Mouse (Mus musculus): ENCODE data around the gene Krt80. TPM values are rescaled to one million over a fixed set of nuclear protein-coding genes. Genes with fewer than 3 reads are reported as not detected.

Krt80 gene
- polyA plus RNA-seq, 1 experiment: 15.6 TPM

DNA sequence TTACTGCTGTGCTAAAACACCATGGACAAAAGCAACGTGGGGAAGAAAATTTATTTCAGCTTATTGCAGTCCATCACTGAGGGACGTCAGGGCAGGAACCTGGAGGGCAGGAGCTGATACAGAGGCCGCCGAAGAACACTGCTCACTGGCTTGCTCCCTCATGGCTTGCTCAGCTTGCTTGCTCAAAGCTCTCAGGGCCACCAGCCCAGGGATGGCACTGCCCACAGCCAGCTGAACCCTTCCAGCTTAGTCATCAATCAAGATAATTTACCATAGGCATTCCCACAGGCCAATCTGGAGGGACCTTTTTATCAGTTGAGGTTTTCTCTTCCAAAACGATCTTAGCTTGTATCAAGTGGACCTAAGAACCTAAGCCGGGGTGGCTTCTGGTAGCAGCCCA, 58.0 kb downstream of the Krt80 start:
- Histone ChIP-seq H3K4me3 (ENCODE audit: insufficient read depth, low read length) (no peak overlapping the region), H3K4me1 (ENCODE audit: control insufficient read depth, insufficient read depth, low read length) (peaks cover 27% of the 10 kb centered on the region), H3K27ac (ENCODE audit: insufficient read depth, low read depth, low read length) (no peak overlapping the region)
- TF ChIP-seq POLR2A (IDR thresholded peaks at IDR 0.05; ENCODE audit: borderline replicate concordance, low read depth, low read length) (no peak), CTCF (IDR thresholded peaks at IDR 0.05; ENCODE audit: low read depth, low read length) (no peak)

DNA sequence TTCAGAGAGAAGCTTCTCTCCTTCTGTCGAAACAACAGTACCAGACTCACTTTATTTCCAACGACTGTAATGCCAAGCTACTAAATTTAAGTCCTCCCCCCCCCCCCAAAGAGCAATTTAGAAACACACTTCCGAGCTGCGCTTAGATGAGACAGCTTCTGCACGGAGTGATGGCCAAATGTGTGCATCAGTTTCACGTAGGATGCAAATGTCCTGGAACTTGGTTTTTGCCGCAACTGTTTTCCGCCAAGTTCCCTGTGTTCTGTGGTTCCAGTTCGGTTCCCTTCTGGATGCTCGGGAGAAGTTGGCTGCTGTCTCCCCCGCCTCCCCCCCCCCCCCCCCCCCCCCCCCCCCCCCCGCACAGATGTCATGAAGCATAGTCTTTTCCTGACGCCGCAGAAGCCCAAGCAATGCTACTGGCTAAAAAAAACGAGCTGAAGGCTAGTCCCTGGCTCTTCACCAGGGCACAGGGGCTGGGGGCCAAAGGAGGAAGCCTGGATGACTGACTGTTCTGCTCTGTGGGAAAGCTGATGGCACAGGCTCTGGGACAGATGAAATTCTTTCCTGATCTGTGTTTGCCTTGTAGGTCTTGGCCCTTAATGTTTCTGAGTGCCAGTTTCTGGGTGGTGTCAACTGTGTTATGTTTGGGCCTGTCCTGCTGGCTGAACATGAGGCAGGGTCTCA, 58.7 kb downstream of the Krt80 start:
- TF ChIP-seq CTCF (IDR thresholded peaks at IDR 0.05; ENCODE audit: low read depth, low read length) (no peak), POLR2A (IDR thresholded peaks at IDR 0.05; ENCODE audit: borderline replicate concordance, low read depth, low read length) (no peak)
- no peak overlapping the region for H3K4me3 ChIP-seq (ENCODE audit: insufficient read depth, low read length)
- H3K27ac ChIP-seq (ENCODE audit: insufficient read depth, low read depth, low read length): no peak overlapping the region
- H3K4me1 ChIP-seq (ENCODE audit: control insufficient read depth, insufficient read depth, low read length): peaks cover 20% of the 10 kb centered on the region

DNA sequence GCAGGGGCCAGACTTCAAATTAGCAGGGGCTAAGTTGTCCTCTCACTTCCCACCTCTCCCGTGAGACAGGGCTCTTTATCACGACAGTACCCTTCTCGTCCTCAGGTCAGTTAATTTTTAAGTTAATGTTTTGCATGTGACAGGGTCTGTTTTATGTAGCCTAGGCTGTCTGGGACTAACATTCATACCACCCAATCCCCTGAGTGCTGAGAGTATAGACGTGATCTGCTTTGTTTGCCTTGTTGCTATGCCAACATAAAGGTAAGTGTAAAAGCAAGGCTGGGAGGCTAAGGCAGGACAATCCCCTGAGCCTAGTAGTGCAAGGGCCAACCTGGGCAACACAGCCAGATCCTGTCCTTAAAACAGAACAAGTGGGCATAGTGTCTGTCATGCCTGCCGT, 60.5 kb downstream of the Krt80 start:
- no peak overlapping the region for H3K4me3 ChIP-seq (ENCODE audit: insufficient read depth, low read length)
- H3K27ac ChIP-seq (ENCODE audit: insufficient read depth, low read depth, low read length): peak overlapping the region; percentile 24
- peaks cover 19% of the 10 kb centered on the region for H3K4me1 ChIP-seq (ENCODE audit: control insufficient read depth, insufficient read depth, low read length)
- TF ChIP-seq POLR2A (IDR thresholded peaks at IDR 0.05; ENCODE audit: borderline replicate concordance, low read depth, low read length) (no peak), CTCF (IDR thresholded peaks at IDR 0.05; ENCODE audit: low read depth, low read length) (no peak)

DNA sequence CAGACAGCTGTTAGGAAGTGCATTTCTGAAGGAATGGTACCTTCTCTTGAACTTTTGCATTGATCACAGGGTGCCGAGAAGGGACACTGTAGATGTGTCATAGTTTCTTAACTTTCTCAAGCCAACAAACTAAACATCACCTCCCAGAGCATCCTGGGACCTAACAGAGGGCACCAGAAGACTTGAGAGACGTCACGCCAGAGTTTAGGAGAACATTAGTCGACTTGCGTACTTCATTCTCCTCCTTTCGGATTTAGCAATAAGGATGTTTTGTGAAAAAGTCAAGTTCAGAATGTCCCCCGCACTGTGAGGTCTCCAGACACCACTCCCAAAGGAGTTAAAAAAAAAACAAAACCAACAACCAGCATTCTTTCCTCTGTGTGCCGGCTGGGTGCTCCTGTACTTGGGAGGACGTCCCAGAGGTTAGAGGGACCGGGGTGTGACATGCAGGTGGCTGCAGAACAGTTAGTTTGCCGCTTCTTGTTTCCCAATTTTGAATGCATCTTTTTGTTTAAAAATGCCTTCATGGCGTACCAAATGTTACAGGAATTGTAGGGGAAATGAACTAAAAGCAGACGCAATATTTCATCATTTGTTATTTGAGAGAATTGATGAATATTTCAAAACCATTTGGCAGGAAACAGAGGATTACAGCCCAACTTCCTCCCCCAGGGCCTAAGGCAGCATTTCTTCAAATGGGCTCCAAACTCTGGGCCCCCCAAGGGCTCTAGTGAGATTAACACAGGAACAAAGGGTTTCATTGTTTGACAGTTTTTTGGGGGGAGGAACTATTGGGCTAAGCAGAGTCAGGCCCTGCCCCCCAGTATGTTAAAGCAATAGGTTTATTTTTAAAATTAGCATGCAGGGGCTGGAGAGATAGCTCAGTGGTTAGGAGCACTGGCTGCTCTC, 61.3 kb downstream of the Krt80 start:
- Histone ChIP-seq H3K4me3 (ENCODE audit: insufficient read depth, low read length) (no peak overlapping the region), H3K27ac (ENCODE audit: insufficient read depth, low read depth, low read length) (peak overlapping the region; percentile 63), H3K4me1 (ENCODE audit: control insufficient read depth, insufficient read depth, low read length) (peaks cover 19% of the 10 kb centered on the region)
- TF ChIP-seq POLR2A (IDR thresholded peaks at IDR 0.05; ENCODE audit: borderline replicate concordance, low read depth, low read length): no peak
- no peak for TF ChIP-seq CTCF (IDR thresholded peaks at IDR 0.05; ENCODE audit: low read depth, low read length)

DNA sequence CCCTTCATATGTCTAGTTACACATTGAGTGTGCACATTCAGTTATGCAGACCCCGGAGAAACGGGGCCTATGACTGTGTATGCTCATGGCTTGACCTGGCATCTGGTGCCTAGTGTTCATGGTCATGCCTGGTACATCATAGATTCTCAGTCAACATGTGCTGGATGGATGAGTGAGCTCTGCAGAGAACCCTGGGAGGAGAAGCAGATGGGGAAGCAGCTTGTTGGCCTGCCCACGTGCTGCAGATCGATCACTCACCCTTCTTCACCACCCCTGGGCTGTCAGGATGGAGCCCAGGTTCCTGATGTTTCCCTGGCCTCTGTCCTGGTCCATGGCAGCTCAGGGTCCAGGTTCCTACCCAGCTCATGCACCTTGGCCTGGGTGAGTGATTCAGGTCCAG, 63.5 kb downstream of the Krt80 start:
- H3K27ac ChIP-seq (ENCODE audit: insufficient read depth, low read depth, low read length): no peak overlapping the region
- H3K4me1 ChIP-seq (ENCODE audit: control insufficient read depth, insufficient read depth, low read length): peaks cover 19% of the 10 kb centered on the region
- TF ChIP-seq CTCF (IDR thresholded peaks at IDR 0.05; ENCODE audit: low read depth, low read length) (no peak), POLR2A (IDR thresholded peaks at IDR 0.05; ENCODE audit: borderline replicate concordance, low read depth, low read length) (no peak)
- no peak overlapping the region for H3K4me3 ChIP-seq (ENCODE audit: insufficient read depth, low read length)

DNA sequence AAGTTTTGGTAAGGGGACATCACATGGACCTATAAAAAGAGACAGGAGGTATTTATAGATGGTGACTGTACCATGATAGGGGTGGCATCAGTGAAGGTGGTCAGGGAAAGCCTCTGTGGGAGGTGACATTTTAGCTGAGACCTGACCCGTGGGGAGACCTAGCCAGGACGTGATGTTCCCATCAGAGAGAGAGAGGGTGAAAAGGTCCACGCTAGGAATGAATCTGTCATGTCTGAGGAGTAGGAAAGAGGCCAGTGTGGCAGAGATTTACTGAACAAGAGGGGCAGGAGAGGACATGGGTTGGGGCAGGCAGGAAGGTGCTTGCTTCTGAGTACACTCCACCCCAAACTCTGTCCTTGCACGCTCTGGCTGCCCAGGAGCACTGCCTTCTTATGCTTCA, 66.1 kb downstream of the Krt80 start:
- no peak overlapping the region for H3K27ac ChIP-seq (ENCODE audit: insufficient read depth, low read depth, low read length)
- H3K4me3 ChIP-seq (ENCODE audit: insufficient read depth, low read length): no peak overlapping the region
- no peak for TF ChIP-seq POLR2A (IDR thresholded peaks at IDR 0.05; ENCODE audit: borderline replicate concordance, low read depth, low read length)
- peaks cover 17% of the 10 kb centered on the region for H3K4me1 ChIP-seq (ENCODE audit: control insufficient read depth, insufficient read depth, low read length)

DNA sequence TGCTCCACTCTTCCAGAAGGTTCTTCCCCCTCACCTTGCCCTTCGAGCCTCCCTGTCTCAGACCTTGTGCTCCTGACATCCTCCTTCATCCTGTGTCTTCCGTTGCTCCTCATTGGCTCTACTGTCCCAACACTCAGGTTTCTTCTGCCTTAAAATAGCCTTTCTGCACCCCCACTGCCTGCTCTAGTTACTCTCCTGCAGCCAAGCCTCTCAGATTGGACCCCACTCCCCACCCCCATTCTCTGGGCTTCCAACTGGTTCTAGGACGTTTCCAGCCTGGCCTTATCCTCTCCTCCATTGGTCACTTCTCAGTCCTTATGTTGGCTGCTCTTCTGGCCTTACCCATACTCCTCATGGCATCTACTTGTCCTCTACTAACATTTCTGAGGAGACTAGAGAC, 67.8 kb downstream of the Krt80 start:
- no peak overlapping the region for H3K4me3 ChIP-seq (ENCODE audit: insufficient read depth, low read length)
- no peak overlapping the region for H3K27ac ChIP-seq (ENCODE audit: insufficient read depth, low read depth, low read length)
- TF ChIP-seq CTCF (IDR thresholded peaks at IDR 0.05; ENCODE audit: low read depth, low read length) (no peak), POLR2A (IDR thresholded peaks at IDR 0.05; ENCODE audit: borderline replicate concordance, low read depth, low read length) (no peak)
- peaks cover 18% of the 10 kb centered on the region for H3K4me1 ChIP-seq (ENCODE audit: control insufficient read depth, insufficient read depth, low read length)

DNA sequence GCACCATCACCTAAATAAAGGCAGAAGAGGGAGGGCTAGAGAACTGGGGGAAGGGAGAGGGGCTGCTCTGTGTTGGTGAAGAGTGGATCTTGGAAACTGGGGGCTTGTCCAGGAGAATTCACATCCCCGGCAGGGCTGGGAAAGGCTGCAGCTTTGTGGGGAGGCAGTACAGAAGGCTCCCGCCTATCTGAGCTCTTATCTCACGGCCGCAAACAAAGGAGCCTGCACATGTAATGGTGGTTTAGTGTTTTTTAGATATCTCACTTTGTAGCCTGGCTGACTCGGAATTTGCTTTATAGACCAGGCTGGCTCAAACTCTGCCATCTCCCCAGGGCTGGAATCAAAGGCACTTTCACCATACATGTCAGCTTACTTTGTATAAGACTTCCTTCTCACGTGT, 69.8 kb downstream of the Krt80 start:
- no peak for TF ChIP-seq POLR2A (IDR thresholded peaks at IDR 0.05; ENCODE audit: borderline replicate concordance, low read depth, low read length)
- no peak for TF ChIP-seq CTCF (IDR thresholded peaks at IDR 0.05; ENCODE audit: low read depth, low read length)
- peaks cover 18% of the 10 kb centered on the region for H3K4me1 ChIP-seq (ENCODE audit: control insufficient read depth, insufficient read depth, low read length)

DNA sequence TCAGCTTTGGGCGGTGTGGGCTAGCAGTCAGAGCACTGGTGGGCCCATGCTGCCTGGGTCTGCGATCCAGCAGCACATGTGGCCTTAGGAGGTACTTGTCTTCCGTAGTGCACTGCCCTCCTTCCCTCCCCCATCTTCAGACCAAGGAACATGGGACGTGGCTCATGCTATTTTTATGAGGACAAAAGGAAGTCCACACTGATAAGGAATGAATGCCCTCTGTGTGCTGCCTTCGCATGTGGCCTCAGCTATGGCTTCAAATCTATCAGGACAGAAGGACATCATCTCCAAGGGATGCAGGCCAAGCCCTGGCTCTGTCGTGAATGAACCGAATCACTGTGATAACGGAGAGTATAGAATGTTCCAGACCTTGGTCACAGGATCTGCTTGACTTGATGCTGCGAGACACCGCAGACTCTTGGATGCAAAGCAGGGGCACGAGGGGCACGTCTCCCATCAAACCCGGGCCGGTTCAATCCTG, 70.4 kb downstream of the Krt80 start:
- Histone ChIP-seq H3K27ac (ENCODE audit: insufficient read depth, low read depth, low read length) (no peak overlapping the region), H3K4me1 (ENCODE audit: control insufficient read depth, insufficient read depth, low read length) (peaks cover 18% of the 10 kb centered on the region), H3K4me3 (ENCODE audit: insufficient read depth, low read length) (no peak overlapping the region)
- TF ChIP-seq CTCF (IDR thresholded peaks at IDR 0.05; ENCODE audit: low read depth, low read length) (no peak), POLR2A (IDR thresholded peaks at IDR 0.05; ENCODE audit: borderline replicate concordance, low read depth, low read length) (no peak)

More for the DNA sequence above, 69.8 kb downstream of the Krt80 start:
- Histone ChIP-seq H3K27ac (ENCODE audit: insufficient read depth, low read depth, low read length) (no peak overlapping the region), H3K4me3 (ENCODE audit: insufficient read depth, low read length) (no peak overlapping the region)

DNA sequence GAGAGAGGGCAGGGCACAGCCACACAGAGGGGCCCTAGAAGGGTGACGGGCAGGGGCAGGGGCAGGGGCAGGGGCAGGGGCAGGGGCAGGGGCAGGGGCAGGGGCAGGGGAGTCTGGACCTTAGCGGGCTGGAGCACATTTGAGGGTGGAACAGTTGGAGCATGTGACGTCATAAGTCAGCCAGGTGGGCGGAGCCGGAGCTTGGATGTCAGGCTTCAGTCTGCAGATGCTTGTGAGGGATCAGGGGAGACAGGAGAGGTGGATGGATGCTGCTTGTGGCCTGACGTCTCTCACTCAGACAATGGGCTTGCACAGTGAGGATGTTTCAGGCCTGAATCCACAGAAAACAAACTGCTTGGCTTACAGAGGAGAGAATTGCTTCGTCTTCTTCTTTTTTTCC, 71.4 kb downstream of the Krt80 start:
- H3K27ac ChIP-seq (ENCODE audit: insufficient read depth, low read depth, low read length): peak overlapping the region; percentile 92

More for the DNA sequence above, 71.4 kb downstream of the Krt80 start:
- Histone ChIP-seq H3K4me1 (ENCODE audit: control insufficient read depth, insufficient read depth, low read length) (peaks cover 18% of the 10 kb centered on the region), H3K4me3 (ENCODE audit: insufficient read depth, low read length) (0 out of 2 replicates have a peak overlapping the region, but pooled peaks have one; percentile 42)
- TF ChIP-seq POLR2A (IDR thresholded peaks at IDR 0.05; ENCODE audit: borderline replicate concordance, low read depth, low read length): no peak
- no peak for TF ChIP-seq CTCF (IDR thresholded peaks at IDR 0.05; ENCODE audit: low read depth, low read length)

Data from bone marrow macrophage, adult 2 months (primary cell).